Mouse (Mus musculus): ENCODE measurements at regions not wholly inside any gene's neighbourhood (a gene's known extent, or its start where the extent isn't known, plus 50 kb on each side); places are given as distances from the start of the nearest gene placed in this dataset.

DNA sequence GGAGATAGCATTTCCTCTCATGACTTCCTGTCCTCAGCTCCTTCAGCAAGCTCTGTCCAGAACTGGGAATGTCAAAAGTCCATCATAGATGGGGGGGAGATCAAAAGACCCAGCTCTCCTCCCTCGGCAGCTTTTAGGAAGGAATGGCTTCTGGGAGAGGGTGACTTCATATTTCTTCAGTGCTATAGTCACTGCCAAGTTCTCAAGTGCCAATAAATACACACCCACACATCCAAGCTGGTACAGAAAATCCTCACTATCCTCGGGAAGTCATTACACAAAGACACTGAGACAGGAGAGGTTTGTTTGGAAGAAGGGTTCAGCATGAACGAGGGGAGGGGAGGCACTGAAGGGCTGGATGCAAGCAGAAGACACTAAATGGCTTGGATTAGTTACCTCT lies 502.0 kb downstream of the Irx1 start:
- H3K4me1 ChIP-seq (ENCODE audit: insufficient read depth), result no peaks in the 10 kb centered on the region
- no peak overlapping the region for H3K9ac ChIP-seq (replicated peaks)
- no peak overlapping the region for H3K4me3 ChIP-seq (ENCODE audit: low read depth, low read length)
- DNase-seq (no peak), ATAC-seq (no peak)
- no peaks in the 10 kb centered on the region for H3K9me3 ChIP-seq (ENCODE audit: low read length)
- peaks cover 13% of the 10 kb centered on the region for H3K27me3 ChIP-seq (ENCODE audit: insufficient read depth, low read length)
- no peaks in the 10 kb centered on the region for H3K36me3 ChIP-seq (replicated peaks; ENCODE audit: insufficient read depth, low read length)
- no peak overlapping the region for H3K4me2 ChIP-seq (ENCODE audit: low read depth, low read length)
- 53% methylated on average over 3 of the region's 3 CpGs for WGBS (ENCODE audit: insufficient replicate concordance)
- no peak overlapping the region for H3K27ac ChIP-seq (ENCODE audit: low read depth)
- TF ChIP-seq CTCF (IDR thresholded peaks at IDR 0.05; ENCODE audit: low read depth) (no peak), EP300 (IDR thresholded peaks at IDR 0.05; ENCODE audit: low read depth) (no peak)

- ATAC-seq (no peak), DNase-seq (no peak)
- WGBS (ENCODE audit: insufficient replicate concordance), result 64% methylated on average over 2 of the region's 2 CpGs
- Histone ChIP-seq H3K27ac (ENCODE audit: low read depth) (no peak overlapping the region), H3K36me3 (replicated peaks; ENCODE audit: insufficient read depth, low read length) (no peaks in the 10 kb centered on the region), H3K4me1 (ENCODE audit: insufficient read depth) (no peaks in the 10 kb centered on the region), H3K4me2 (ENCODE audit: low read depth, low read length) (no peak overlapping the region), H3K9ac (replicated peaks) (no peak overlapping the region), H3K27me3 (ENCODE audit: insufficient read depth, low read length) (peaks cover 13% of the 10 kb centered on the region), H3K9me3 (ENCODE audit: low read length) (no peaks in the 10 kb centered on the region), H3K4me3 (ENCODE audit: low read depth, low read length) (no peak overlapping the region)
- TF ChIP-seq CTCF (IDR thresholded peaks at IDR 0.05; ENCODE audit: low read depth) (no peak), EP300 (IDR thresholded peaks at IDR 0.05; ENCODE audit: low read depth) (no peak)
Observed at GRCm38 (mm10) chr13:71460607-71461006, 502.9 kb downstream of the Irx1 start.

- Histone ChIP-seq H3K9me3 (ENCODE audit: low read length) (no peaks in the 10 kb centered on the region), H3K27me3 (ENCODE audit: insufficient read depth, low read length) (peaks cover 13% of the 10 kb centered on the region), H3K27ac (ENCODE audit: low read depth) (no peak overlapping the region), H3K4me1 (ENCODE audit: insufficient read depth) (no peaks in the 10 kb centered on the region), H3K9ac (replicated peaks) (no peak overlapping the region), H3K4me3 (ENCODE audit: low read depth, low read length) (no peak overlapping the region), H3K4me2 (ENCODE audit: low read depth, low read length) (no peak overlapping the region), H3K36me3 (replicated peaks; ENCODE audit: insufficient read depth, low read length) (no peaks in the 10 kb centered on the region)
- DNase-seq (no peak), ATAC-seq (no peak)
- TF ChIP-seq CTCF (IDR thresholded peaks at IDR 0.05; ENCODE audit: low read depth), result no peak
- no peak for TF ChIP-seq EP300 (IDR thresholded peaks at IDR 0.05; ENCODE audit: low read depth)
- WGBS (ENCODE audit: insufficient replicate concordance), result 63% methylated on average over 9 of the region's 9 CpGs
Observed at GRCm38 (mm10) chr13:71460097-71460496, 503.4 kb downstream of the Irx1 start.

DNA sequence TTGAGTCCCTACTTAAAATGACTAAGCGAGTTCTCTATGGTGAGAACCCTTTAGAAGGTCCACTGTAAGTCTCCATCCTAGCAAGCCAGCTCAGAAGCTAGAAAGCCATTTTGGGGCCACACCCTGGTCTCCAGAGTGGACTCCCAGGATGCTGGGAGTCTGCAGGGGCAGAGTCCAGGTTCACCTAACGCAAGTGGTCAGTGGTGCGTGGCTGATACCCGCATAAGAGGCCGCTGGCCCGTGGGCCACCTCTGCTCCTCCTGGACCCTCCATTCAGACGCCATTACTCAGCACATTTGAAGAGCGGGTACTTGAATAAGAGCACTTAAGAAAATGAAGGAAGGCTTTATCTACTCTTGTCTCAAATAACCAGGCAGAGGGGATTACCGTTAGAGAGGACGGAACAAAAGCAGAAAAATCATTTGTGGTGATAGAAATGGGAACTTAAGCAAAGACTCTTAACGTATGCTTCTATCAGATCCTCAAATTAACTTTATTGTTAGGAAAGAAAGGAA lies 504.4 kb downstream of the Irx1 start:
- no peak for ATAC-seq
- H3K27me3 ChIP-seq (ENCODE audit: insufficient read depth, low read length), result peaks cover 13% of the 10 kb centered on the region
- 27% methylated on average over 11 of the region's 11 CpGs for WGBS (ENCODE audit: insufficient replicate concordance)
- no peak overlapping the region for H3K4me2 ChIP-seq (ENCODE audit: low read depth, low read length)
- H3K36me3 ChIP-seq (replicated peaks; ENCODE audit: insufficient read depth, low read length), result no peaks in the 10 kb centered on the region
- no peaks in the 10 kb centered on the region for H3K4me1 ChIP-seq (ENCODE audit: insufficient read depth)
- H3K27ac ChIP-seq (ENCODE audit: low read depth), result no peak overlapping the region
- no peak overlapping the region for H3K9ac ChIP-seq (replicated peaks)
- no peaks in the 10 kb centered on the region for H3K9me3 ChIP-seq (ENCODE audit: low read length)
- no peak overlapping the region for H3K4me3 ChIP-seq (ENCODE audit: low read depth, low read length)
- DNase-seq, result no peak
- TF ChIP-seq EP300 (IDR thresholded peaks at IDR 0.05; ENCODE audit: low read depth) (no peak), CTCF (IDR thresholded peaks at IDR 0.05; ENCODE audit: low read depth) (no peak)

- peaks cover 13% of the 10 kb centered on the region for H3K27me3 ChIP-seq (ENCODE audit: insufficient read depth, low read length)
- TF ChIP-seq EP300 (IDR thresholded peaks at IDR 0.05; ENCODE audit: low read depth) (no peak), CTCF (IDR thresholded peaks at IDR 0.05; ENCODE audit: low read depth) (peak; percentile 80)
- WGBS (ENCODE audit: insufficient replicate concordance), result 2% methylated on average over 25 of the region's 25 CpGs
- no peak overlapping the region for H3K4me2 ChIP-seq (ENCODE audit: low read depth, low read length)
- H3K27ac ChIP-seq (ENCODE audit: low read depth), result no peak overlapping the region
- no peaks in the 10 kb centered on the region for H3K36me3 ChIP-seq (replicated peaks; ENCODE audit: insufficient read depth, low read length)
- no peak for ATAC-seq
- DNase-seq, result peak; percentile 59
- no peaks in the 10 kb centered on the region for H3K9me3 ChIP-seq (ENCODE audit: low read length)
- no peak overlapping the region for H3K4me3 ChIP-seq (ENCODE audit: low read depth, low read length)
- no peaks in the 10 kb centered on the region for H3K4me1 ChIP-seq (ENCODE audit: insufficient read depth)
- no peak overlapping the region for H3K9ac ChIP-seq (replicated peaks)
Observed at GRCm38 (mm10) chr13:71458061-71458935, 505.2 kb downstream of the Irx1 start.

GRCm38 (mm10) chr13:71457550-71457949 lies 506.0 kb downstream of the Irx1 start:
- Histone ChIP-seq H3K27me3 (ENCODE audit: insufficient read depth, low read length) (peaks cover 13% of the 10 kb centered on the region), H3K9ac (replicated peaks) (no peak overlapping the region), H3K36me3 (replicated peaks; ENCODE audit: insufficient read depth, low read length) (no peaks in the 10 kb centered on the region), H3K4me3 (ENCODE audit: low read depth, low read length) (no peak overlapping the region), H3K9me3 (ENCODE audit: low read length) (no peaks in the 10 kb centered on the region), H3K27ac (ENCODE audit: low read depth) (no peak overlapping the region), H3K4me1 (ENCODE audit: insufficient read depth) (no peaks in the 10 kb centered on the region), H3K4me2 (ENCODE audit: low read depth, low read length) (no peak overlapping the region)
- TF ChIP-seq CTCF (IDR thresholded peaks at IDR 0.05; ENCODE audit: low read depth) (no peak), EP300 (IDR thresholded peaks at IDR 0.05; ENCODE audit: low read depth) (no peak)
- DNase-seq, result no peak
- 57% methylated on average over 3 of the region's 3 CpGs for WGBS (ENCODE audit: insufficient replicate concordance)
- no peak for ATAC-seq

Data from liver, postnatal 0 days (tissue).